Mouse (Mus musculus) lung, embryonic 14.5 days (tissue): ENCODE measurements at regions not wholly inside any gene's neighbourhood (a gene's known extent, or its start where the extent isn't known, plus 50 kb on each side); places are given as distances from the start of the nearest gene placed in this dataset.

ENCODE experiments used
- ATAC-seq: fragments of 200-750 bp; cut with Nextera tagmentation; 2 replicates; pipeline ENCODE4 v1.8.0; 2017; ENCODE audit warnings: mild to moderate bottlenecking, moderate TSS enrichment, moderate library complexity; ENCODE audit not compliant: insufficient read depth
- DNase-seq: peaks from one replicate; pipeline ENCODE4 v3.0.0-alpha.2; 2015
- H3K27ac ChIP-seq: fragments of 300-500 bp; sonication (generic); 2 replicates; pipeline ENCODE4 v1.5.1; 2014; ENCODE audit warnings: low read depth, mild to moderate bottlenecking, moderate library complexity
- H3K27me3 ChIP-seq: fragments of 300-500 bp; sonication (generic); 2 replicates; pipeline ENCODE4 v1.6.1; 2014; ENCODE audit warnings: low read length, control low read depth; ENCODE audit not compliant: insufficient read depth
- H3K36me3 ChIP-seq: fragments of 300-500 bp; sonication (generic); 2 replicates; pipeline ENCODE4 v1.6.1; 2014; ENCODE audit warnings: control low read depth; ENCODE audit not compliant: insufficient read depth
- H3K4me1 ChIP-seq: fragments of 300-500 bp; sonication (generic); 2 replicates; pipeline ENCODE4 v1.6.1; 2014; ENCODE audit warnings: antibody characterized with exemption, control low read depth; ENCODE audit not compliant: insufficient read depth
- H3K4me2 ChIP-seq: fragments of 300-500 bp; sonication (generic); 2 replicates; pipeline ENCODE4 v1.6.1; 2014; ENCODE audit warnings: mild to moderate bottlenecking
- H3K4me3 ChIP-seq: fragments of 300-500 bp; sonication (generic); 2 replicates; pipeline ENCODE4 v1.5.1; 2014; ENCODE audit warnings: low read depth, low read length
- H3K9ac ChIP-seq: fragments of 300-500 bp; sonication (generic); 2 replicates; pipeline ENCODE4 v1.6.1; 2014
- H3K9me3 ChIP-seq: fragments of 300-500 bp; sonication (generic); 2 replicates; pipeline ENCODE4 v1.6.1; 2016; ENCODE audit warnings: low read depth, low read length, control low read depth
- CTCF ChIP-seq: IDR thresholded peaks from 2 replicates; pipeline ENCODE4 v1.5.1; 2016; ENCODE audit warnings: antibody characterized with exemption, low read depth
- WGBS: fragments of 180-500 bp; shearing (Covaris S2); extraction: QIAGEN DNeasy Blood & Tissue Kit; methylation state at CpG from one replicate; pipeline ENCODE4 v1.1.7; 2014; 5-methylcytosine and 5-hydroxymethylcytosine counted together

- Histone ChIP-seq H3K9me3 (no peaks in the 10 kb centered on the region), H3K27ac (no peak overlapping the region), H3K27me3 (no peaks in the 10 kb centered on the region), H3K4me1 (no peaks in the 10 kb centered on the region), H3K36me3 (no peaks in the 10 kb centered on the region), H3K4me3 (no peak overlapping the region), H3K4me2 (no peak overlapping the region), H3K9ac (no peak overlapping the region)
- WGBS: 34% methylated on average over 13 of the region's 13 CpGs
- DNase-seq (peak; percentile 84), ATAC-seq (peak; percentile 56; the same call in 1 of the 2 replicates)
- TF ChIP-seq CTCF: peak; percentile 80
These were observed 230.0 kb downstream of the Poteg start for GRCm38 (mm10) chr8:27677143-27678106.

- Histone ChIP-seq H3K27me3 (no peaks in the 10 kb centered on the region), H3K9ac (no peak overlapping the region), H3K27ac (no peak overlapping the region), H3K4me3 (no peak overlapping the region), H3K9me3 (no peaks in the 10 kb centered on the region), H3K4me2 (no peak overlapping the region), H3K4me1 (no peaks in the 10 kb centered on the region), H3K36me3 (no peaks in the 10 kb centered on the region)
- peak; percentile 74 for TF ChIP-seq CTCF
- DNase-seq: peak; percentile 84
- 5% methylated on average over 2 of the region's 2 CpGs for WGBS
- peak; percentile 77; the same call in 1 of the 2 replicates for ATAC-seq
These were observed 231.7 kb downstream of the Poteg start for GRCm38 (mm10) chr8:27679164-27679563.

- Histone ChIP-seq H3K9me3 (no peaks in the 10 kb centered on the region), H3K27me3 (no peaks in the 10 kb centered on the region), H3K27ac (no peak overlapping the region), H3K4me1 (no peaks in the 10 kb centered on the region), H3K4me2 (no peak overlapping the region), H3K9ac (no peak overlapping the region), H3K36me3 (no peaks in the 10 kb centered on the region), H3K4me3 (no peak overlapping the region)
- no peak for DNase-seq
- WGBS: 68% methylated on average over 6 of the region's 6 CpGs
- no peak for TF ChIP-seq CTCF
- no peak for ATAC-seq
These were observed 274.5 kb downstream of the Poteg start for GRCm38 (mm10) chr8:27721988-27722387.

- Histone ChIP-seq H3K4me3 (no peak overlapping the region), H3K36me3 (no peaks in the 10 kb centered on the region), H3K27ac (no peak overlapping the region), H3K4me1 (no peaks in the 10 kb centered on the region), H3K9ac (no peak overlapping the region), H3K4me2 (no peak overlapping the region), H3K9me3 (no peaks in the 10 kb centered on the region), H3K27me3 (no peaks in the 10 kb centered on the region)
- TF ChIP-seq CTCF: no peak
- 60% methylated on average over 6 of the region's 6 CpGs for whole genome bisulfite sequencing
- ATAC-seq (no peak), DNase-seq (no peak)
These were observed 322.8 kb downstream of the Poteg start for GRCm38 (mm10) chr8:27770296-27770695.

GRCm38 (mm10) chr8:27770803-27771202 lies 323.3 kb downstream of the Poteg start:
- peak; percentile 2 for DNase-seq
- H3K4me3 ChIP-seq: no peak overlapping the region
- H3K9ac ChIP-seq: no peak overlapping the region

GRCm38 (mm10) chr8:27771250-27771649 lies 323.8 kb downstream of the Poteg start:
- TF ChIP-seq CTCF: no peak
- H3K27me3 ChIP-seq: no peaks in the 10 kb centered on the region
- no peak overlapping the region for H3K4me3 ChIP-seq
- no peak overlapping the region for H3K9ac ChIP-seq
- no peak for DNase-seq
- no peak for ATAC-seq
- no peaks in the 10 kb centered on the region for H3K9me3 ChIP-seq
- H3K36me3 ChIP-seq: no peaks in the 10 kb centered on the region
- H3K4me1 ChIP-seq: no peaks in the 10 kb centered on the region
- H3K4me2 ChIP-seq: no peak overlapping the region
- no peak overlapping the region for H3K27ac ChIP-seq

More at GRCm38 (mm10) chr8:27770803-27771202, 323.3 kb downstream of the Poteg start:
- H3K27me3 ChIP-seq: no peaks in the 10 kb centered on the region
- no peak for ATAC-seq
- no peak overlapping the region for H3K4me2 ChIP-seq
- no peaks in the 10 kb centered on the region for H3K4me1 ChIP-seq
- H3K36me3 ChIP-seq: no peaks in the 10 kb centered on the region
- 33% methylated on average over 8 of the region's 8 CpGs for WGBS
- TF ChIP-seq CTCF: no peak
- no peaks in the 10 kb centered on the region for H3K9me3 ChIP-seq
- no peak overlapping the region for H3K27ac ChIP-seq

GRCm38 (mm10) chr8:27778982-27779381 lies 331.5 kb downstream of the Poteg start:
- WGBS: 50% methylated on average over 3 of the region's 3 CpGs
- no peak overlapping the region for H3K4me3 ChIP-seq
- no peak overlapping the region for H3K27ac ChIP-seq
- no peaks in the 10 kb centered on the region for H3K27me3 ChIP-seq
- TF ChIP-seq CTCF: no peak
- no peaks in the 10 kb centered on the region for H3K36me3 ChIP-seq
- H3K9me3 ChIP-seq: no peaks in the 10 kb centered on the region
- no peak overlapping the region for H3K9ac ChIP-seq
- ATAC-seq: no peak
- H3K4me1 ChIP-seq: no peaks in the 10 kb centered on the region
- no peak for DNase-seq
- H3K4me2 ChIP-seq: no peak overlapping the region
